Mouse (Mus musculus) frontal cortex, postnatal 10 days (tissue): ENCODE measurements around the gene Flt3.

ENCODE experiments used
- DNase-seq, 2 experiments: peaks; one replicate each; pipeline ENCODE4 v3.0.0; 2022; ENCODE audit warnings: low spot score in 2 of 2, mixed read lengths in 1 of 2

Flt3 gene

DNA sequence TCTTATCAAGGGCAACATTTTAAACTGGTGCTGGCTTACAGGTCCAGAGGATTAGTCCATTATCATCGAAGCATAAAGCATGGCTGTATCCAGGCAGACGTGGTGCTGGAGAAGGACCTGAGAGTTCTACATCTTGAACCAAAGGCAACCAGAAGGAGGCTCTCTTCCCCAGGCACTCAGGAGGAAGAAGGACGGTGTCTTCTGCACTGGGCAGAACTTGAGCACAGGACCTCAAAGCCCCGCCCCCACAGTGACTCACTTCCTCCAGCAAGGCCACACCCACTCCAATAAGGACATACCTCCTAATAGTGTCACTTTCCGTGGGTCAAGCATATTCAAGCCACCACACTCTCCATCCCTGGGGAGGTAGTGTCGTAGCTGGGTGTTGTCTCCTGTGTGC, 10.3 kb upstream of the Flt3 start:
- DNase-seq, result no peak

DNA sequence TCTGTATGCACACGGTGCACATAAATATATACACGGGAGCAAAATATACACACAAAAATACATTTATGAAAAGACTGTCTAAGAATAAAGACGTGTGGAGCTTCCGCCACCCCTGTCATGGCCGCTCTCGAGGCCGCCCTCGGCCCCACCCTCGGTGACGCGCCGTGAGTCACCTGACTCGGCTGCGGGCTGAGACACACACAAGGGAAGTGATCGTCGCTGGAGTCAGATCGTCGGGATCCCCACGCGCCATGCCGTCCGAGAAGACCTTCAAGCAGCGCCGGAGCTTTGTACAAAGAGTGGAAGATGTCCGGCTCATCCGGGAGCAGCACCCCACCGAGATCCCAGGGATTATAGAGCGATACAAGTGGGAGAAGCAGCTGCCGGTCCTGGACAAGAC, 8.4 kb upstream of the Flt3 start:
- no peak for DNase-seq

DNA sequence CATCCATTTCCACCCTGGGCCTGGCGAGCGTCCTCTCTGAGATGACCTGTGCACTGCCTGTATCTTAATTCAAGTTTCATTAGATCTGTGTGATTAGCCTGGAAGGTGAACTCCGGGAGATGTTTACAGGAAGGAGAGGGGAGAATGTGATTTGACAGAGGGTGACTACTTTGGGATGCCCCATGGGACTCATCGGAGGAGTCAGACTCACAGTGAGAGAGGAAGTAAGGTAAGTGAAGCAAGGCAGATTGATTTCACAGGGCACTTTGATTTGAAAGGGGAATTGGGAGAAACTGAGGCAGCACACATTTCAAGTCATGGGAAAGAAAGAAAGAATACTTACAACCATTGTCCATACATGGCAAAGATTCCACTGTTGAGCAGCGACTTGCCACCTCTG, 5.8 kb upstream of the Flt3 start:
- no peak for DNase-seq

DNA sequence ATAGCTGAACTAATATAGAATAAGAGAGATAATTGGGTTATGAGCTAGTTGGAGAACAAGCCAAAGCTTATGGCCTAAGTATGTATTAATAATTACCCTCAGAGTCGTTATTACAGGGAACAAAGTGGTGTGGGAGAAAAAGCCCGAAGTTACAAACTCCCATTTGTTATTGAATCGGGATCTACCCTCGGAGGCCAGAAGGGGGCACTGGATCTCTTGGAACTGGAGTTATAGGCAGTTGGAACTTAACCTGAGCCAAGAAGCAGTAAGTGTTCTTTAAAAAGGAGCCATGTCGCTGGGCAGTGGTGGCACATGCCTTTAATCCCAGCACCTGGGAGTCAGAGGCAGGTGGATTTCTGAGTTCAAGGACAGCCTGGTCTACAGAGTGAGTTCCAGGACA, 2.2 kb upstream of the Flt3 start:
- DNase-seq, result no peak

DNA sequence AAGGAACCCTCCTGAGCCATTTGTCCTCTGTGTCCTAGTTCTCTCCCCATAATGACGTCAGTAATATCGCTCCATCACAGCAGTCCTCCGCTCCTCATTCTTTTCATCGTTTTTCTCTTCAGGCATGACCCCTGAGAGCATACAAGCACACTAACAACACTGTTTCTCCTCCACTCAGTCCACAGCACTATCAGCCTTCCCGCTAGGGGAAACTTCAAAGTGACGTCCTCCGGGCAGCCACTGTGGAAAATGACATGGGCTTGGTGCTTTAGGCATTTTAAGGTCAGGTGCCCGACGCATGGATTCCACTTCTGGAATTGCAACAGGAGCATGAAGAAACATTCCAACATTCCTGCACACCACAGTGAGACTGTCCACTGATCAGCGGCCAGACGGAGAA, 735 bp upstream of the Flt3 start:
- DNase-seq, result no peak

DNA sequence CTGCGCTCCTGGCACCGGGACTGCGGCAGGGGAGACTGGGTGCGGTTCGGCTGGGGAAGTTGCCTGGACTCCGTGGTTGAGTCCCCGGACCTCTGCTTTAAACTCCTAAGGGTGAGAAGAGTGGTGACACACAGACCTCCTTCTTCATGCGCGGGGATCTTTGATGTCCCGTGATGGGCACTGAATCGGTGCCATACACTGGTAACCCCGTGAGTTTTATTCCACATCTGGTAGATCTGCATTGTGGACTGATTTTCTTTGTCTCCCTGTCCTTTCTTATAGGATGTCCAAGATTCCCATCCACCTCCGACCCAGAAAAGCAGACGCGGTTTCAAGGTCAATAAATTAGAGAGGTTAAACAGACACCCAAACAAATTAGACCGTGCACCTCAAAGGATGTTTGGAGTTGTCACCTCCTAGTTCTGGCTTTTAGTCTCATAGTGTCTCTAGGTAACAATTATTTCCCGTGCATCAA, 253 bp upstream of the Flt3 start:
- no peak for DNase-seq

DNA sequence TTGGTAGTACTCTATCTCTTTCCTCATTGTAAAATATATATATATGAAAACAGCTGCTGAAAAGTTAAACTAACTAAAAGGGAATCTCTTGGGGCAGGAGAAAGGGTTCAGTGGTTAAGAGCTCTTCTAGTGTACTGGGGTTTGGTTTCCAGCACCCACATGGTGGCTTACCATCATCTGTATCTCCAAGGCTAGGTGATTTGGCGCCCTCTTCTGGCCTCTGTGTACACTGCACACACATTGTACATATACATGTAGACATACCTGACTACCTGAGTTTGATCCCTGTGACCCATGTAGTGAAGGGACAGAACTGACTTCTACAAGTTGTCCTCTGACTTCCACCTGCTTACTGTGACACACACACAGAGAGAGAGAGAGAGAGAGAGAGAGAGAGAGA, 5.2 kb downstream of the Flt3 start:
- DNase-seq, result no peak

DNA sequence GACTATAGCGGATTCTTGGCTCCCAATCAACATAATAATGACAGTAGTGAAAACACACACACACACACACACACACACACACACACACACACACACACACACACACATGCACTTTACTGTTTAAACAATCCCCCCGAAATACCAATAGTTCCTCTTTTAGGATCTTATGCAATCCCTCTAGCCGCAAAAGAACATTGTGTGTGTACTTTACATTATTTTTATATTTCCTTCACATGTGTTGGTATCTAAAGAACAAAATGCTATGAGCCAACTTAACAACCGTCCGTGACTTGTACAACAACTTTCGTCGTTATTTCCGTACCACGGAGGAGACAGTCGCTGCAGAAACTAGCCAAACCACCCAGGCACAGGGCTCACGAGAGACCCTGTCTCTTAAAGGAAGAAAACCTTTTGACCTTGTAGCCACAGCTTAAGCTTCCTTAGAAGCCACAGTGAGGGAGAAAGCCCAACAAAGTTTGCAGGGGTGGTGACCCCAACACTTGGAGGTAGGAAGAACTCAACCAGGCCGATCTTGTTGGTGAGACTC, 7.5 kb downstream of the Flt3 start:
- DNase-seq, result no peak

DNA sequence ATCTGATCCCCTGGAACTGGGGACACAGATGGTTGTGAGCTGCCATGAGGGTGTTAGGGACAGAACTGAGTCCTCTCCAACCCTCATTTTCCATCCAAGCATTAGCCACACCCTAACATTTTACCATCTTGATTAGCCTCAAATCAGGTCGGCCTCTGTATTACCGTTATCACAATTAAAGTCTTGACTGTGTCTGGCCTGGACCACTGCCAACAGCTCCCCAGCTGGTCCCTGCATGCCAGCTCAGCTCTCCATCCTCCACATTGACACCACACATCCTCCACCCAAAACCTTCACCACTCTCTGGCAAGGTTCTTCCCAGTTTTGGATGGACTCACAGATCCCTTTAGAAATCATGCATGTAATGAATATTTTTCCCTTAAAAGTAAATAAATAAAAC, 9.5 kb downstream of the Flt3 start:
- no peak for DNase-seq

DNA sequence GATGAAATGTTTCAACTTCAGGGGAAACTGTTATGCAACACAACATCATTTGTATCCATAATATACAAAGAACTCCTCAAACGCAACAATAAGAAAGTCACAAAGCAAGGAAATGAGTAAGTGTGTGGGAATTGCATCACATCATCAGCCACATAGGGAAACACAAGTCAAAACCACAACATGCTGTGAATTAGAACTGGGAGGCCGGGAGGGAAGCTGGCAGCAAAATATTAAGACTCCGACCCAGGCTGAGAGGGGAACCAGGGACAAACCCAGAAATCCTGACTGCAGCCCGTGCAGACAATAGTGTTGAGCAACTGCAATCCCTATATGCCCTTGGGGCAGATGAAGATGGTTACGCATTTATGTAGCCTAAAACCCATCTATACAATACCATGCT, 11.2 kb downstream of the Flt3 start:
- DNase-seq, result no peak

DNA sequence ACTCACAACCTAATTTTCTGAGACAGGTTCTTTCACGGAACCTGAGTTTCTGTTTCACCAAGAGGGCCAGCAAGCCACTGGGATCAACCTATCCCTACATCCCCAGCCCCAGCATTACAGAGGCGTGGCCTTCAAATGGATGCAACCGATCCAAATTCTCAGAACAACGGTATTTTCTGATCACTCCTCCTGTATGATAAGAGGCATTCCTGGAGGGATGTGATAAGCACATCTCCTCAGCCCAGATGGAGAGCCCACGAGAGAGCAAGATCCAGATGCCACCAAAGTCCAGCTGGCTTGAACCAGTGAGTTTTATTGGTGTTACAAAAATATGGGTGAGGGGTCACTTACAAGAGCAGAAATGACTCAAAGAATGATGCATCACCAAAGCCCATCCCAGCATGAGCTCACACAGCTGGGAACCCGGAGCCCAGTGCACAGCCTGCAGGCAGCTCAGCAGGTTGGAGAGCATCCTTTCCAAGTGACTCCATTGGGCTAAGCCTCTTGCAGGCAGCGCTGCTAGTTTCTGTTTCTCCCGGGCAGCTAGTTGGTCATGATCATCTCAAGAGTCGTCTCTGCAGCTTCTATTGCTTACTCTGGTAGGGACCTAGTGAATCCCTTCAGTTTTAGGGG, 11.8 kb downstream of the Flt3 start:
- DNase-seq, result no peak

DNA sequence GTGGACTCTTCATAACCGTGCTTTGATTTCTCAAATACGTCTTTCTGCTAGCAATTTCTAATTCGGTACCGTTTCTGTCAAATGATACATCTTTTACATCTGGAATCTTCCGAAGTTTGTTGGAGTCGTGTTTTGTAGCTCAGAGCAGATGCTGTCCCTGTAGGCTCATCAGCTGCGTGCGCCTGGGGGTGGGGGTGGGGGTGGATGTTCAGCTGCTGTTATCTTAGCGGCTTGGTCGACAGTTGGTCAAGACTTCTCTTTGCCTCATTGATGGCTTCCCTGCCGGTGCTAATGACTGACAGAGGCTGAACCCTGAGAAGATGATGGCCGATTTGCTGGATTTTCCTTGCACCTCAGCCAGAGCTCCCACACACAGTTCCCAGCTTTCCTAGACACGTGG, 13.4 kb downstream of the Flt3 start:
- no peak for DNase-seq

DNA sequence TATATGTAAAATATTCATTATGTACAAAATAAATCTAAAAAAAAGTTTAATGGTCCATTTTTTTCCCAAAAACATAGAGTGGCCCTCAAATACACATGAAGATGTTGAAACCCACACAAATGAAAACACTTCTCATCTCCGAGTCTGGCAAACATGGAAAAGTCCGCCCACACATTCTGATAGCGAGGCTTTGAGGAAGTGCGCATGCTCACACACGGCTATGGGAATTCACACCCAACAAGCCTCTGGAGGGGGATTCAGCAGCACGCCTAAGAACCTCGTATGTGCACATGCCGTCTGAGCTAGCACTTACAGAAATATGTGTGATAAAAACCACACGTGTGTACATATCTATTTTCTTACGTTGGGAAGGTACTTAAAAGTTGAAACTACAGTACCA, 18.9 kb downstream of the Flt3 start:
- no peak for DNase-seq

DNA sequence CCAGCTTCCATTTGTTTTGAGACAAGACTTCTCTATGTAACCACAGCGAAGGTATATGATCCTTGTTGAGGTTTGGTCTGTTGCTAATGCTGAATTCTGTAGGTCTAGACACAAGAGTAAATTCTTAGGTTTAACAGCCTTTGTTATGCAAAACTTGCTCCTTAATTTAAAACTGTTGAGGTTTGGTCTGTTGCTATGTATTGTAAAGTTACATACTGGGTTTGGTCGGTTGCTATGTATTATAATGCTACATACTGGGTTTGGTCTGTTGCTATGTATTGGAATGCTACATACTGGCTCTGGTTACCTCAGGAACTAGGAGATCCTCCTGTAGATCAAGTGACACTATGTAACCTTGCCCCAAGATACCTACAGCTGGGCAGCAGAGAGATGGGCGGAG, 20.8 kb downstream of the Flt3 start:
- no peak for DNase-seq

DNA sequence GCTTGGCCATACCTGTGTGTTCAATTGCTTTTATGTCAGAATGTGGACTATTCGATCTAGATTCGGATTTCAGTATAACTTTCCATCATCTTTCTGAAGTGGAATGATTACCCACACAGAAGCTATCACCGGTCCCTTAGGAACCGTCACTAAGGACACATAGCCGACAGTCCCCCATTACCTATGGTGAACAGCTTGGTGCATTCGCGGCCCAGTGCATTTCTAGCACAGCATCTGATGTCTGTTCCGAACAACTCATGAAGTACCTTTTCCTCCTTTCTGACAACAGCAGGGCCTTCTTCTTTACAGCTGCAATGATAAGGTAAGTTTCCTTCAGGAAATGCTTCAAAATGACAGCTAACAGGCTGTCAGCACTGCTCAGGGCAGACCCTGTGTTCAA, 30.0 kb downstream of the Flt3 start:
- no peak for DNase-seq

DNA sequence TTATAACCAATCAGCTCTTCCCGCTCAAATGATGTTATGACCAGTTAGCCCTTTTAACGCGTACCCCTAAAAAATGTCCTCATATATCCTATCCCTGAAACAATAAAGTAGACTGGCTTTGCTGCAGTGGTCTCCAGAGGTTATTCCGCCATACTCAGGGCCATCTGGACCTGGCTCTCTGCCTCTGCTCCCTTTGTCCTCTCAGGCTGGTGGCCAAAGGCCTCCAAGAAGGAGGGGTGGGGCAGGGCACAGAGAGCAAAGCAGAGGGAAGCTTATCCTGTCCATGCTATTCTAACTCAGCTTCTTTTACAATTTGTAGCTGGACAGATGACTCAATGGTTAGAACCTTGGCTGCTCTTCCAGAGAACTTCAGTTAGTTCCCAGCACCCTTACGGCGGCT, 32.1 kb downstream of the Flt3 start:
- DNase-seq, result no peak

DNA sequence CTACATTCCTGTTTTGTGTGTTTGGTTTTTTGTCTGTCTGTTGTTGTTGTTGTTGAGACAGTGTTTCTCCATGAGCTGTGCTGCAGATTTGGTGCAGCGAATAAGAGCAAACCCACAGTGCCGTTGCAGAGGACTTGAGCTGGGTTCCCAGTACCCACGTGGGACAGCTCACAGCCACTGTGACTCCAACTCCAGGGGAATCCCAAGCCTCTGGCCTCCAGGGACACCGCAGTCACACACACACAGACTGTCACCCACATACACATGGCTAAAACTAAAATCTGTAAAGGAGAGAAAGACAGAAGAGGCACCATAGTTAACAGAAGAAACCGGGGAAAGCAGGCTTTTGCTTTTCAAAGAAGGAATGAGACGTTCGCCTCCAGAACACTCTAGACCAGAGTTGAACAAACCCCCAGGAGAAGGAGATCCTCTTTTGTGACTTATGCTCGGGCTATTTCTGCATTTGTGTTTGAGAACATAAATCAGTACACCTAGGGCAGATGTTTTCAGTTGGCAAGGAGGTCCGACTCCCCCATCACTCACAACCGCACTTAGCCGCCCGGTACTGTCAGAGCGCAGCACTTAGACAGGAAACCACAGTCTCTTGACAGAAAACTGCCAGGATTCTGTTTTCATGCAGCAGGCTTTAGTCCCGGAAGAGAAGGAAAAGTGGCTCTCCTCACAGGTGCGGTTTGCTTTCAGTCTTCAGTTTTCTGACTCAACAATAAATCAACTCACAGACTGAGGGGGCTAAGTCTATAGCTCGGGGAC, 34.1 kb downstream of the Flt3 start:
- no peak for DNase-seq

DNA sequence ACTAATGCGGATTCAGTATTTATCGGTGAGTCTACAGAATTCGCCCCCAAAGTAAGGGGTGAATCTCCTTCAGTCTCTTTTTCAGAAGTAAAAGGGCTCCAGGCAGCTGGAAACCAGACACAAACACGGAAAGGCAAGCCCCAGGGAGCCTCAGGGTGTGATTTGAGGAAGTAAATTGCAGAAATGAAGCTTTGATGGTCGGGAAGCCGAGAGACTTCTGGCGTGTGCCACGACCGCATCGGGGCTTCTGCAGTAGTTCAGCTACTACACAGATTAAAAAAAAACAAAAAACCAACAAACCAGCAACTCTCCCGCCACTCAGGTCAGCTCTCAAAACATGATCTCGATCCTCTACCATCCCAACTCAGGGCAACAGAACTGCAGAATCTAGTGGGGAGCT, 37.2 kb downstream of the Flt3 start:
- DNase-seq, result peak; percentile 14 to 28

DNA sequence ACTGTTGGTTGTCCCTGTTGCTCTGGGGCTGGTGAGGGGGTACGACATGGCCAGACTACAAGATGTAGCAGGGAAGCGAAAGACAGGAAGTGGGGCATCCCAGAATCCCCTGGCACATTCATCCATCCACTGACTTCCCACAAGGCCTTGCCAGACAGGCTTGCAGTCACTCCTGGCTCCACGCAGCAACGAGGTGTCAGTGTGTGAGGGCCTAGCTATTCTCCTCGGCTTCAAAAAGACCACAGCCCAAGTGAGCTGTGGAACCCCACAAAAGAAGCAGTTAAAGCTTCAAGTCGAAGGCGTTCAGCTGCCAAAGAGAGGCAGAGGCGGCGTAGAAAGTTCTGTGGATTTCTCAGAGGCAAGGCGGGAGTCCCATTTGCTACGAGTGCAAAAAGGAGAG, 41.8 kb downstream of the Flt3 start:
- DNase-seq, result no peak

DNA sequence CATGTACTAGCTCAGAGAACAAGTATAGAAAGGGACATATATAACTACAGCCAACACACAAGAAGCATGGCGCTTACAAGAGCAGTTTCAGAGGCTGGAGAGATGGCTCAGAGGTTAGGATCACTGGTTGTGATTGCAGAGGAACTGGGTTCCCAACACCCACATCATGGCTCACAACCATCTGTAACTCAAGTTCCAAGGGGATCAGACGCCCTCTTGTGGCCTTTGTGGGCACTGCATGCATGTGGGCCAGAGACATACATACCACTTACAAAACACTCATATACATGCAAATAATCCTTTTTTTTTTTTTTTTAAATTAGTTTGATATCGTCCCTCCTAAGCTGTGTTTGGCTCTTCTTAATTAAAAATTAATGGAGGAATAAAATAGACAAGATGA, 42.8 kb downstream of the Flt3 start:
- no peak for DNase-seq

DNA sequence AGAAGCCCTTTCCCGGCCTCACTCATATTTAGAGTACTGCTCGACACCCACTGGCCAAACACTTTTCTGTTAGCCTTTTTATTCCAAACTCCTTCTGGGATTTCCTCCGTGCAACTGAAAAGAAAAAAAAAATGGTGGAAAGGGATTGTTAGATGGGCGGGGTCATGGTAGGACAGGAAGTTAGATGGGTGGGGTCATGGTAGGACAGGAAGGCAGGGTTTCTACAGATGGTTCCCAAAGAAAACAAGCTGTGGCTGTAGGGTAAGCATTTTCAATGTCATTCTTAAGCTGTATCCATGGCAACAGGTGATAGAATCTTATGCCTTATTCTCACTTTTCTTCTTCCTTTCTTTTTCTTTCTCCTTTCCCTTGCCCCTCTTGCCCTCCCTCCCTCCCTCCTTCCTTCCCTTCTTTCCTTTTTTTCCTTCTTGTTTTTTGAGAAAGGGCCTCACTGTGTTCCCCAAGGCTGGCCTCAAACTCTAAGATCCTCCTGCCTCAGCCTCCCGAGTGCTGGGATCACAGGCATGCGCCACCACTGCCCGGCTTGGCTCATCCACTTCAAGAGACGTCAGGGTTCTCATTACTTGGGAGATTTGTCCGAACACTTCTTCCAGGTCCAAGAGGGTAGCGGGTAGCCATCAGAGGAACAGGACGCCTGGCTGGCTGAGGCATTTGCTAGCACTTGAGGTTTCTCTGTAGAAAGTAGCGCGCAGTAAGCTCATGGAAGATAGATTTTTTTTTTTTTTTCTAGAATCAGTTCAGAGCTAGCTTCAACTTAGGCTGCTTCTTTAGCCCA, 43.8 kb downstream of the Flt3 start:
- no peak for DNase-seq

DNA sequence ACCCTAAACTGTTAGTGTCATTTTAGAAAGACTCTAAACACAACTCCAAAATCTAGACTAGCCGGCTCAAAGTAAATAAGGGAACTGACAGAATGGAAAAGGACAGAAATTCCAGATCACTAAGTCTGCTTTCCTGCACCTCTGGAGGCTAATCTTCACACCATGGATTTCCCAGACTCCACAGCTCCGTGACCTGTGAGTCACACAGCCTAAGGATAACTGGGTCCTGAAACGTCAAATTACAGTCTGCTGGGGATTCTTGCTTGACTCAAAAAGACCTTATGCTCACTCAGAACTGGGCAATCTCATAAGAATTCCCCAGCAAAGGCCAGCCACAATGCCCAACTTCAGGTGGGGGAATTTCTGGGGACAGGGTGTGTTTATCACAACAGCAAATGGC, 44.5 kb downstream of the Flt3 start:
- no peak for DNase-seq

DNA sequence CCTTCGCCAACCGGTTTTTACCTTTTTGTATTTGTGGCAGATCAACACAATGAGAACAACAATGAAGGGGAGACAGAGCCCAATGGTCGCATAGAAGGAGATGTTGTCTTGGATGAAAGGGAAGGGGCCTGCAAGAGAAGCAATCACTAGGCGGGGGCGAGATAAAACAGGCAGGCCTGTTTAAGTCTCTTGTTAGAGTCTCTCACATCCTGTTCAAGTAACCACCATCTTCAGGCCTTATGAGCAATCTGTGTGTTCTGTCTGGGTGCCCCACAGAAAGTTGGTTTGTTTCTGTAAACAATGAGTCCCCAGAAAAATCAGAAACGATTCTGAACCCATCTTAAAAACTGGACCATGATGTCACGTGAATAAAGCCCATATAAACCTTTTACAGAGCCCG, 45.3 kb downstream of the Flt3 start:
- DNase-seq, result no peak
